Mouse (Mus musculus): ENCODE data around the gene Rasd1.

DNA sequence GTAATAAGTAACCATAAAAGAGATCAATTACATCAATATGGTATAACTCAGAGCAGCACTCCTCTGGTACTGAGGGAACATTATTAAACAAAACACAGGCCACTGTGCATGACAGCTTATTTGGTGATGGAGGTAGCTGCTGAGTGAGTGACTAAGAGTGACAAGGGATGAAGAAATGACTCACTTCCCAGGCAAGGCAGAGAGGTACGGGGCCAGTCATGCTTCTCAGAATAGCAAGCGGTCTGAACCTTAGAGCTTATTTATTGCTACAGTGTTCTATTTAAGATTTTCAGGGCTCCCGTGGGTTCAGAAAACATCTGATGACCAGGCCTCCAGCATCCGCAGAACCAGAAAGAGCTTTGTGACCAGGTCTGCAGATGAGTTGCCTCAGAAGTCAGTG lies 51.0 kb downstream of the Rasd1 start:
- TF ChIP-seq CTCF (IDR thresholded peaks at IDR 0.05; ENCODE audit: extremely low read depth, insufficient read depth, insufficient read length, insufficient replicate concordance), result no peak
- no peak for TF ChIP-seq POLR2A (IDR thresholded peaks at IDR 0.05; ENCODE audit: low read depth, low read length)

Measured in spleen, adult 2 months (tissue).